Mouse (Mus musculus): Measurements from ENCODE around the gene Basp1.

Gene Basp1

GRCm38 (mm10) chr15:25416367-25416766 lies 2.8 kb upstream of the Basp1 start:
- DNase-seq (ENCODE audit: extremely low spot score, low read depth, low spot score), result no peak

GRCm38 (mm10) chr15:25415958-25416357 lies 2.4 kb upstream of the Basp1 start:
- no peak for DNase-seq (ENCODE audit: extremely low spot score, low read depth, low spot score)

DNA sequence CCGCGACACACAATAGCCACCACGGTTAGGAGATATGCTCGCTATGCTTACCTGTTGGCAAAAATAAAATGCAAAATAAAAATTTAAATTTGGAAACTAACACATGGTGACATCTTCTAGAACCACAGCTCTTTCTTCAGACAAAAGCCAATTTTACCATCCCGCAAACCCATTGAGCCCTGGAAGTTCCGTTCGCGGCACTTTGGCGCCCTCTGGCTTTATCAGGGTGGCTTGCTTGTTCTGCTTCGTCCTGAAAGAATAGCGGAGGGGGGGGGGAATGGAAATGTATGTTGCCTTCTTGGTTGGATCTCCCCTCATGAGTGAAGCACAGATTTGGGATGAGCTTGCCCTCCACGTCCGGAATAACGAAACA lies 1.2 kb upstream of the Basp1 start:
- DNase-seq (ENCODE audit: extremely low spot score, low read depth, low spot score), result peak; percentile 90

- no peak for DNase-seq (ENCODE audit: extremely low spot score, low read depth, low spot score)
Measured at GRCm38 (mm10) chr15:25414011-25414746, 615 bp upstream of the Basp1 start.

DNA sequence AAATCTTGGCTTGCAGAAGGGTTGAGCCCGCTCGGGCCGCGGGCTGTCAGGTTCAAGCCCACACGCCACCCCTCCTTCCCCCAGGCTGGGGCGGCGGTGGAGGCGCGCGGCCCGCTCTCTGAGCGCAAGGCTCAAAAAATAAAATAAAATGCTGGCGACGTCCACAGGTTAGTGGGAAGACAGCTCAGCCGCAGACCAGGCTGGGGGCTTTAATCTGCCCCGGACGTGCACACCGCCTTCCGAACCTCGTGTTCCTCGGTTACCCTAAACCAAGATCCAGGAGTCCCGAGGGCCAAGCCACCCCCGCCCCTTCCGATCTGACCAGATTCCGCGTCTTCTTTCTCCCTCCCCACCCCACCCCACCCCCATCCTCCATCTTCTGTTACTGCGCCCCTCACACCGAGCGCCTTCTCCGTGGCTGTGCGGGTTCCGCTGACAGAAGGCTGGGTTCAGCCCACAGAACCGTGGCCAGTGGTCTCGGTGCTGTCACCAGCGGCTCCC lies 753 bp downstream of the Basp1 start:
- no peak for DNase-seq (ENCODE audit: extremely low spot score, low read depth, low spot score)

DNA sequence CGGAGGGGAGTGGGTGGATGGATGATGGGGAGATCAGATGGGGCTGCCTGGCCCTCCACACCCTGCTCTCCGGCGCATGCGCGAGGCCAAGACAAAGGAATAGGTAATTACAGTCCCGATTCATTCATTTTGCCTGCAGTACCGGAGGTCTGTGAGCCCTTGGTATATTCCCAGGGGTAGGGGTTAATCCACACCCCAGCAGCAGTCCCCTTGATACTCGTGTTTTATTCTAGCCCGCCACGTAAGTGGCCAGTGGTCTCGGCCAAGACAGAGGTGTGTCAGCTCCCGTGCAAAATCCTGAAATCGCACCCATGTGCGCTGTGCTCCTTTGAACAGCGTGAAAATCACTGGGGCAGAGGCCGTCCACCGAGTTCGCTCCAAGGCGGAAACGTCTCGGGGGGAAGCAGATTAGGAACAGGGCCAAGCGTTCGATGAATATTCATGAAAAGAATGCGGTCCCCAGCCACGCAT lies 1.4 kb downstream of the Basp1 start:
- DNase-seq (ENCODE audit: extremely low spot score, low read depth, low spot score), result peak; percentile 72

GRCm38 (mm10) chr15:25411461-25411860 lies 2.1 kb downstream of the Basp1 start:
- no peak for DNase-seq (ENCODE audit: extremely low spot score, low read depth, low spot score)

DNA sequence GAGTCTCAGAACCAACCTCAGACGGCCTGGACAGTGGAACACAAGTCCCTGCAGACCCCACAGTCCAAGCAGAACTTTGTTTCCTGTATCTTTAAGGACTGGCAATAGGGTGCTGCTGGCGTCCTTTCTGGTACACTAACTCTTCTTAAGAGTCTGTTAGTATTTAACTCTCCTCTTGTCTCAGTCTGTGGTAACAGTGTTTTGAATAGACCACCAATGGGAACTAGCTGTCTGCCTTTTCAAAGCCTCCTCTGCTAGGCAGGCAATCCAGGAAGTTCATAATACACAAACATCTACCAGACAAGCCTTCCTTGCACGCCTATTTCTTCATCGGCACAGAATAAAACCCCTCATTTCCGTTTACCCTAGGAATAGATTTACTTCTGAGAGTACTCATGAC lies 7.6 kb downstream of the Basp1 start:
- no peak for DNase-seq (ENCODE audit: extremely low spot score, low read depth, low spot score)

- no peak for DNase-seq (ENCODE audit: extremely low spot score, low read depth, low spot score)
Measured at GRCm38 (mm10) chr15:25403879-25404278, 9.7 kb downstream of the Basp1 start.

DNA sequence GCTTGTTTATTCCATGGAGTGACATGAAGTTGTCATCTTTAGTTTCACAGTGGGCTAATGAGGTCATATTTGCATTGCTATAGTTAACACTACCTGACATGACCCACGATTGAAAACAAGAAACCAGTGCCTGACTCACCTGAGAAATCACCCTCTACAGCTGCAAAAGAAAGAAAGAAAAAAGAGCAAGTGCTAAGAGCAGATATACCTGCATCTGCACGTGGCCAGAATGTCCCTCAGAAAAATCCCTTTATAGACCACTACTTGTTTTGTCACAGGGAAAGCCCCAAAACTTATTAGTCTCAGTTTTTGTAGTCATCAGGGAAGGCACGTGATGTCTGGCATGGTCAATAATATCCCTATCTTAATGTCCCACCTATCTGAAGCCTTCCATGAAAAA lies 11.6 kb downstream of the Basp1 start:
- DNase-seq (ENCODE audit: extremely low spot score, low read depth, low spot score), result no peak

GRCm38 (mm10) chr15:25400276-25400675 lies 13.3 kb downstream of the Basp1 start:
- DNase-seq (ENCODE audit: extremely low spot score, low read depth, low spot score), result no peak

DNA sequence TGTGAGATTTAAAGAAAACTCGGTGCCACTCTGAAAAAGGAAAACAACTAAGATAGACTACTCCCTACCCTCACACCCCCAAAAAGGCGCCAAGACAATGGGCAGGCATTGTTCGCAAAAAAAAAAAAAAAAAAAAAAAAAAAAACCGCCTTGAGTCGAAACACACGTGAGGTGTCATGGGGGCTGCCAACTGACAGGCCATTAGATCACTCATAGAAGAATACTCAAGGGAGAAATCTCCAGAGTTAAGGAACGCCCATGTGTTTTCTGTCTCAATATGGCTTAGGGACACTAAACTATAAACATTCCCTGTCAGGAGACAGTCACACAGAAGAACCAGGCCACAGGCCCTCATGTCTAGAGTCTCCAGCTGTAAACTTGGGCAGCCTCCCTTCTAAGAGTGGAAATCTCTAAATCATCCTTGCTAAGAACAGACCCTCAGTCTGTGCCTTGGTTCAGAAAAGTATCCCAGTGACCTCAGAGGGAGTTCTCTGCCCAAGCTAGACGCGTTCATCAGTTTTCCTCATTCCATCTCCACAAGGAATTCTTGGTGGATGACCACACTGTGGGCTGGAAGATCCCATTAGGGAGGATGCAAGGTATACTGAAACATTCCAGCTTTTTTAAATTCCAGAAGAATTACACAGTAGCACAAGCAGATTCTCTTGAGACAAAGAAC lies 17.5 kb downstream of the Basp1 start:
- DNase-seq (ENCODE audit: extremely low spot score, low read depth, low spot score), result no peak

- no peak for DNase-seq (ENCODE audit: extremely low spot score, low read depth, low spot score)
Measured at GRCm38 (mm10) chr15:25392525-25393099, 21.0 kb downstream of the Basp1 start.

- no peak for DNase-seq (ENCODE audit: extremely low spot score, low read depth, low spot score)
Measured at GRCm38 (mm10) chr15:25391210-25391609, 22.4 kb downstream of the Basp1 start.

- DNase-seq (ENCODE audit: extremely low spot score, low read depth, low spot score), result no peak
Measured at GRCm38 (mm10) chr15:25387572-25387971, 26.0 kb downstream of the Basp1 start.

- no peak for DNase-seq (ENCODE audit: extremely low spot score, low read depth, low spot score)
Measured at GRCm38 (mm10) chr15:25380051-25380450, 33.5 kb downstream of the Basp1 start.

GRCm38 (mm10) chr15:25378707-25379106 lies 34.9 kb downstream of the Basp1 start:
- no peak for DNase-seq (ENCODE audit: extremely low spot score, low read depth, low spot score)

GRCm38 (mm10) chr15:25376914-25377313 lies 36.6 kb downstream of the Basp1 start:
- DNase-seq (ENCODE audit: extremely low spot score, low read depth, low spot score), result no peak

- DNase-seq (ENCODE audit: extremely low spot score, low read depth, low spot score), result no peak
Measured at GRCm38 (mm10) chr15:25373486-25373885, 40.1 kb downstream of the Basp1 start.

GRCm38 (mm10) chr15:25369522-25369921 lies 44.0 kb downstream of the Basp1 start:
- DNase-seq (ENCODE audit: extremely low spot score, low read depth, low spot score), result no peak

GRCm38 (mm10) chr15:25365503-25365902 lies 48.1 kb downstream of the Basp1 start:
- no peak for DNase-seq (ENCODE audit: extremely low spot score, low read depth, low spot score)

Measured in hindlimb bud, embryonic 11.5 days (tissue).